Mouse (Mus musculus) kidney, postnatal 4 days (tissue): ENCODE results near the gene Gpr155.

ENCODE experiments used
- DNase-seq, 2 experiments: peaks; one replicate each; pipeline ENCODE4 v3.0.0; 2021; ENCODE audit warnings: mixed read lengths in 2 of 2

Gpr155 gene

DNA sequence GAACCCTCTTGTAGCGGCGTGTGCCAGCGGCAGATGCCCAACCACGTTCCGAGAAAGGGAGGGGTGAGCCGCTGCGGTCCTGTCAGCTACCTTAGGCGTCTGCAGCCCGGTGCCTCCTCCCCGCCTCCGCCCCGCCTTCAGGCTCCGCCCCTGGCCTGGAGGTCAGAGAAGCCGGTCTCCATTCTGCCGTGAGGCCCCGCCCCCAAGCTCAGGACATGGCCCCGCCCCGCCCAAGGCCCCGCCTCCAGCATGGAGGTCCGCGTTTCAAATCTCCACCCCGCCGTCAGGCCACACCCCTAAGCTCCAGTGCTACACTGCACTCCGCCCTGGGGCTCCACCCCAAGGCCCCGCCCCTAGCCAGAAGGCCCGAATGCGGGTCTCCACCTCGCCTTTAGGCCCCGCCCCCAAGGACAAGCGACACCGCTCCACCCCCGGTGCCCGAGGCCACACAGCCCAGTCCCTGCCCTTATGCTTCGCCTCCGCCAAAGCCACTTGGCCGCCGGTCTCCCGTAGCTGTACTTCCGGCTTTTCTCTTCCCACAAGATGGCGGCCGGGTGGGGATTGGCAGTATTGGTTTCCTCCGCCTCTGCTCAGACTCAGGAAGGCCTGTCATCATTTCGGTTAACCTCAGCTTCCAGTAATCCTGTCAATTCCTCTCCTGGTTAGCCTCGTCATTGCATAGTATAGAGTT is at the start of gene Gpr155:
Gpr155 (minus strand) TSS at position 217 of the 691 bp plus-strand sequence.
- DNase-seq: peak; percentile 100

DNA sequence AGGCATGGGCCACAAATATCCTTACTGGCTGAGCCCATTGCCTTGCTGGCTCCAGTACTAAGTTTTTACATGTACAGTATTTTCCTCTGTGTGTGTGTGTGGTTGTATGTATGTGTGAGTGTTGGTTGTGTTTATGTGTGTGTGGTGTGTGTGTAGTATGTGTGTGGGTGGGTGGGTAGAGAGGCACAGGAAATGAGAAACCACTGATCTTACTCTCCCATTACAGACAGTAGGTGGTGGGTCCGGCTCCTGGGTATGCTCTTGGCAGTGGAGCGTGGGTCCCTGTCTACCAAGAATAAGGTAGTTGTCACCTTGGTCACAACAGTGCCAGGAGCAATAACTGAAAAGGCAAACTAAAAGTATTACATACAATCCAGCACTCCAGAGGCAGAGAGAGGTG is 49.5 kb upstream of the Gpr155 start:
- no peak for DNase-seq

DNA sequence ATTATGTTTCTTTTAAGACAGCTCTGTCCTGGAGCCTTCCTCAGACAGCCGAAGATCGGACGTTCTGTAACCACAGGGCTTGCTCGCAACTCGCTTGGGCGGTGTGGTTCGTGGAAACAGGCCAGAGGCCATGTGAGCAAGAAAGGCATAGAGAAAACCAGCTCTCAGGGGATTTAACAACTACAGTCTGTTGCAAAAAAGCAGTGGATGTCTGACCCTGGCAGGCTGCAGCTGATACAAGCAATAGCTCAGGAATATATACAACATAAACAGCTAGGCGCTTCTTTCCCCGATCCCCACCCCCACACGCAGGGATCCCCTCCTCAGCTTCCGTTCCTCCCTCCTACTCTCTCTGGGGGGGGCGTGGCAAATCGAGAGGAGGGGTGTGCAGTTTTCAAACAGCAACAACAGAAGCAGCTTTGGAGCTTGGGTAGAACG is 45.6 kb upstream of the Gpr155 start:
- DNase-seq: peak; percentile 42 to 51

DNA sequence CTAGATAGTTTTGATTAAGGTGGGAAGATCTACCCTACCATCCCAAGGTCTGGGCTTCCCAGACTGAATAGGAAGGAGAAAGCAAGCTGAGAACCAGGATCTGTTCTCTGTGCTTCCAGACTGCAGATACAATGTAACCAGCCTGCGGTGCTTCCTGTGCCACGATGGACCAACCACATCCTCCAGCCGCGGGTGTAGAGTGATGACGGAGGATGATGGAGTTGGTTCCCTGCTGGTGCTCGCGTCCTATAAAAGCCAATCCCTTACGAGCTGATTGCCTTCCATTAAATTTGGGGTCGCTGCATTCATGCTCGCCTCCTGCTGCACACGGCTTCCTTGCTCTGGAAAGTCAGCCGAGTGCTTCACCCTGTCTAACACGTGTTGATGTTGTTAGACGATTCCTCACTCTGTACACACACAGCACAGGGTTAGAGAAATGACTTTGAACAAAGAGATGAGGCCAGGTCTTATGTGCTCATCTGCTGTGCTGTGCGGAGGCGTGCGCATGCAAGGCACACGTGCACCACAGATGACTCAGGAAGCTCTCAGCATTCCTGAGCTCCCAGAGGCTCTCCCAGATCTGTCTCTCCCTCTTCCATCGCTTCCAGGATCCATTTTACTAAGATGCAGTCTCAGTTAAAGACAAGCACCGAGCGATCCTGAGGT is 42.6 kb upstream of the Gpr155 start:
- DNase-seq: no peak

DNA sequence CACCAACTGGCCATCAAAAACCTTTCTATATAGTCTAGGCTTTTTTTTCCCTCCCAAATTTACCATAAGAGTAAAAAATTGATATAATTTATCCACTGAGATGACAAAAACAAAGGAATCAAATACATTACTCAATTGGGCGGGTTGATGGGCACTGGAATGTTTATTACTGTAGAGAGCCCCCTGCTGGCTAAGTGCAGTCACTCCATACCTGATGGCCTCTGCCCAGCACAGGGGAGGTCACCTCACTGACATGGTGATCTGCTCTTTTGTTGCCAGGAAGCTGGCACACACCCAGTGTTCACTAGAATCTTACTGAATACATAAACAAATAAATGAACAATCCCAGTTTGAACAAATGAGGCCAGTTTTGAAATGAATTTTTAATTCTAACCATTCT is 40.9 kb upstream of the Gpr155 start:
- peak; percentile 50 to 61 for DNase-seq

DNA sequence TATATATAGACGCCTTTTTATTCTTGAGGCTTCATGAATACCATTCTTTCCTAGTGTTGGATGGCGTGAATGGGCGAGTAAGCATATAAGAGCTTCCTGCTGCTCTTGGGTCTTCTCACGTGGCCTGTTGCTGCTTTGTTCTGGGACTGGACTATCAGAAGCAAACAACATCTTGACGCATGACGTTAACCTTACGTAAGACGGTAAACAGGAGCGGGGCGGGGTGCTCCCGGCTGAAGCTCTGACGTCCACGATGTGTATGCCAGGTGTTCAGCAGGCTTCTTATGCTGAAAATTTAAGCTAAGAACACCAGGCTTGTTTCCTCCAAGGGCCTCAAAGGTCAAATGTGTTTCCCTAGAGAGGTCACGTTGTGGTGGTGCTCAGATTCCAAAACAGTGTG is 39.5 kb upstream of the Gpr155 start:
- no peak for DNase-seq

DNA sequence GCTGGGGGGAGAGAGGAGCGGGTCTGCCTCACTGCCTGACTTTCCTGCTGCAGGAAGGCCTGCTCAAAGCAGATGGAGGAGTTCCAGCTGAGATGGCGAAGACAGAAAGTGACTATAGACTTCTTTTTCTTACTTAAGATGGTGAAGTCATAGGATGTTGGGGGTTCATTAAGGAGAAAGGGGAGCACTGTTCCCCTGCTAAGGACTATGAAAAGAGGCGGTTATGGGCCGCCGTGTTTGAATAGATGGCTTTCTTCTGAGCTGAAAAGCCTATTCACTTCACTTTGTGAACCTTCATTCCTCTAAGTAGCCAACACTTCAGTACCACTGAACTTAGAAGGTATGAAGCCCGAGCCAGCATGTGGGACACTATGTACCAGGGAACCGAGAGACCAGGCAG is 33.4 kb upstream of the Gpr155 start:
- no peak for DNase-seq

DNA sequence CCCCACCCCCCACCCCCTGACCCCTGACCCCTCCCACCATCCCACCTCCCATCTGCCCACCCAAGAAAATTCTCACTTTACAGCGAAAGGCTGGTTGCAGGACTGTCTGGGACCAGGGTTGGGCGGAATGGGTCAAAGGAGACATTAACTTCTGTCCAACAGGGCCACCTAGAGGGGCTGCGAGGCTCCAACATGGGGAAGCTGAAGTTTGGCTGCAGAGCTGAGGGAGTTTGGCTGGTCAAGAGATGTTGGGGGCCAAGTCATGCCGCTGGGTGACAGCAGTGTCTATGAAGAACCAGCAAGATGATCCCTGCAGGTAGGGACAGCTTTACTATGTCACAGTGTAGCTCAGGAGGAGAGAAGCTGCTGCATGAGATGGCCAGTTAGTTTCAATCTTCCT is 32.9 kb upstream of the Gpr155 start:
- DNase-seq: peak; percentile 60 to 68

DNA sequence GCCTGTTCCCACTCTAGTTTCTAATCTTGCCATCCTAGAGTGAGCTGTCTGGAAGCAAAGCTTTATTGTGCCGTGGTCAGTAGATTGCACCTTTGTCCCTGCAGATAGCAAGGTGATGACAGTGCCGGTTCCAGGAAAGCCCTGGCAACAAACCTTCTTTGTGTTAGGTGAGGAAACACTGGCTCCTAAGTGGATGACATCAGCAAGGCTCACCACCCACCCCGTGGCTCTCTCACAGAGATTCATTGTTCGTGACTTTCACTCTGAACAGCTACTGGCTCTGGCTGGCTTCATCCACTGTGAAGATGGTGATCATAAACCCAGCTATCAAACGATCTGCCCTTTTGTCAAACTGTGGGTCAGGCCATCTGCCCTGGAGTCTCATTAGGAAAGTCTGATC is 29.5 kb upstream of the Gpr155 start:
- DNase-seq: no peak

DNA sequence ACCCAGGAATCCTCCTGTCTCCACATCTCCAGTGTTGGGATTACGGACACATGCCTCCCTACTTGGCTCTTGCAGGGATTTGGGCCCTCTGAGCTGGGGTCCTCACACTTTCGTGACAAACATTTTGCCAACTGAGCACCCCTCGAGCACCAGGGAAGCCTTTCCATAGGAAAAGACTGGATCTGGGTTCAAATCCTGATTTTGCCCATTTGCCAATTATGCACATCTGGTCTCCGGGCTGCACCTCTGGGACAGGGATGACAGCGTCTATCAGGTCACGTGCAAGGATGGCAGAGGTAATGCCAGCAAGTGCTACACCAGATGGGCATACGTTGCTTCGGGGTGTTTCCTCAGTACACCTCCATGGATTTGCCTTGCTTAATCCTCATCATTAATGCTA is 23.7 kb upstream of the Gpr155 start:
- no peak for DNase-seq

DNA sequence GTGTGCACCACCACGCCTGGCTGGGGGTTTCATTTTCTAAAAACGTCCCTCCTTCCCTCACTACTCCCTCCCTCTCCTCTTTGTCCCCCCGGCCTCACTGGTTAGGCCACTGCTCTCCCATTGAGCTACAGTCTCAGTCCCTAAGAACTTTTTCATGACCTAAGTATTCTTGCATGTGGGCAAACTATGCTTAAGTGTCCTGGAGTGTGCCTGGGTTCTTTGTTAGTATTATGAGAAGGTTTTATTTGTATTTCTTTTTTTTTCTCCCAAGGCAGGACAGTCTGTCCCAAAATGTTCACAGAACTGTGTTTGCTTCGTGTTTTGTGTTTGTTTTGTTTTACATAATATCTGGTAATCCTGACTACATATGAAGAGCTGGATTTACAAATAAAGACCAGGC is 21.3 kb upstream of the Gpr155 start:
- DNase-seq: no peak

DNA sequence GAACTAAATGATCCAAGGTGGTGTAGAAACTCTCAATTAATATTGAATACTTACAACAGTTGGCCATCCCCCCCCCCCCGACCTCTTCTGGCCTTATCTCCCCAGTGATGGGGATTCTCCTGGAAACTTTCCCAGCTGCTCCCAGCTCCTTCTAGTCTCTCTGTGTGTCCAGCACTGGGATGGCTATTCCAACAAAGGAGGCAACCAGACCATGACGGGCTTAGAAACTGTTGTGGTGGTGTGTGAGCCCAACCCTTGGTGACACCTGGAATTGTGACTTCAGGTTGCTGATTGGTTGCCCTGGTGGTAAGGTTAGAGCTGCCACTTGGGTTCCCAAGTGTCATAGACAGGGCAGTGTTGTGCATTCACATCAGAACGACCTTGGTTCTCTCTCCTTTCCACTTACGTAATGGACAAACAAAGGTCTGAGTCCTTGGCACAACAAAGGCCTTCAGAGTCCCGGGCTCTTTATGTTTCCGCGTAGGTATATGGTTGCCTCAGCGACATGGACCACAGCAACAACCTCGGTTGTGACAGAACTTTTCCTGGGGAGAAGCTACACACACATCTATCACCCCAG is 20.1 kb upstream of the Gpr155 start:
- no peak for DNase-seq

DNA sequence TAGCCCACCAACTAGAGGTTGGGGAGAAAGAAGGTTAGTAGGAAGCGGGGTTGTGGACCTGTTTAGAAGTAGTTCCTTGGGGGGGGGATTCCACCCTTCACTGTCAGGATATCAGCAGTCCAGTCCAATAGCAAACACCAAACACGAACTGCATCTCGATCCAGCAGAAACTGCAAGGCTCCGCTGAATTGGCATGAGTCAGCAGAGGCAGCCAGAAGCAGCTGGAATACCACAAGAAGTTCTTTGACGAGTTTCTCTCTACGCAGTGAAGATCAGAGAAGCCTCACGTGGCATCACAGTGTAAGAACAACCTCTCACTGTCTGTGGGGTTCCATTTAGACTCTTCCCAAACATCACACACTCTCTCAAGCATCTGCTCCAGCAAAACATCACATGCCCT is 18.6 kb upstream of the Gpr155 start:
- no peak for DNase-seq

DNA sequence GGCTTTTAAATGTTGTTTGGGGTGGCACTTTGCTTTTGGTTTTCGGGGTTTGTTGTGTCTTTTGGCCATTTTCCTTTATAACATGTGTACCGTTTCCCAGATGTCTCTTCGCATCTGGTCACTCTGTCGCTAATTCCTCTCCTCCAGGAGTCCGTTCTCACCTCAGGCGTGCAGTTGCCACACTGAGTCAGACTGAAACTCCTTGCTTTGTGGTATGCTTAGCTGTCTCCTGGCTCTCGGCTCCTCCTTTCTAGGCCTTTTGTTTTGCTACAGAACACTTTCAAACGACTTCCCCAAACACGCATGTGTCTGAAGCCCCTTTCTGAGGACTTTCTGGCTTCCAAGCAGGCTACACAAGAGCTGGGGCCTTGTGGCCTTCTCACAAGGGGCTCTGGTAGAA is 18.1 kb upstream of the Gpr155 start:
- DNase-seq: no peak

DNA sequence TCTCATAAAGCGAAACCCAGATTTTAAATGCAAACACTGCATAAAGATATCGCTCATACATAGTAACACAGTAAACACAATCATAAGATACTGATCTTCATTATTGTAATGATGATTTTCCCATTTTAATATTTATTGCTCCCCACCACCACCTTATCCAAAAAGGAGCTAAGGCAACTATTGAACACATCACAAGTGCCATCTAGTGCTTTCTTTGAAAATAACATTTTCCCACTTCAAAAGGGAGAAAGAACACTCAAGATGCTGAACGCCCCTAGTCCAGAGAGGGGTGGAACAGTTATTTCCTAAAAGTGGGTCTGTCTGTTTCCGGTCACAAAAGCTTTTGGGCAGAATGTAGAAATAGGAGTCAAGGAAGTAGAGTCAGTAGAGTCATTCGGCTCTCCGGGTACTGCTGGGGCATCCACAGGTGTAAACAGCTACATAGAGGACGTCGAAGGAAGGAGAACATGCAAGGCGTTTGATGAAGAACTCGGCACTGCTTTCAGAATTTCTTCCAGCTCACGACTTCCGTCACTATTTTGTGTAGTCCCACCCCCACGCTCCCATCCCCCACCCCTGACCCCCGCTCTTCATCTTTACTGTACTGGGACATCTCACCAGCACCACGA is 17.1 kb upstream of the Gpr155 start:
- no peak for DNase-seq

DNA sequence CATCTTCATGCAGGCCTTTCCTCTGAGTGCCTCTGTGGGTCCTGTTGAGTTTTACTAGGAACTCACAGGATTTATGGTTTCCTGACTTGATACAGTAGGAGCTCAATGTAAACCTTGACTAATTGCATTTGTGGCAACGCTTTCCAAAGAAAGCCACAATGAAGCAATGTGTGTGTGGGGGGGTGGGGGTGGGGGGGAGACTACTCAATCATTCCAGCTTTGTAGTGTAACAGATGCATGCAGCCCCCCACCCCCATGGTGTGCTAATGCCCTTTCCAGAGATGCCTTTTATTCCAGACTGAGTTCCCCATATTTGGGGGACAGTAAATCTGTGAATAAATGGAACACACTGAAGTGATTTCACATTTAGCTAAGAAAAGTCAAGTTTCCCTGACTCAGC is 15.3 kb upstream of the Gpr155 start:
- DNase-seq: no peak

DNA sequence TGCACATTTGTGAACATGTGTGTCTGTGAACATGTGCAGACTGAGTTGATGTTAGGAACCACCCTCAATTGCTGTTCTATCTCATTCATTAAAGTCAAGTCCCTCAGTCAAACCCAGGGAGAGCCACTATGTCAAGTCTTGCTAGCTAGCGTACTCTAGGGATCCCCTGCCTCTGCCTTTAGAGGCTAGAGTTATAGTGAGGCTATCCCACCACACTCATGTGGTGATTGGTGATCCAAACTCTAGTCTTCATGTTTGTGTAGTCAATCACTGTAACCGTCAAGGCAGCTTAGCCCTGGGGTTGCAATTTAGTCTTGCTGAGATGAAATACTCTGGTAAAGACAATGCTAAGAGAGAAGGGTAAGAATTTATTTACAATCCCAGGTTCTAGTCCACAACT is 11.1 kb upstream of the Gpr155 start:
- no peak for DNase-seq

DNA sequence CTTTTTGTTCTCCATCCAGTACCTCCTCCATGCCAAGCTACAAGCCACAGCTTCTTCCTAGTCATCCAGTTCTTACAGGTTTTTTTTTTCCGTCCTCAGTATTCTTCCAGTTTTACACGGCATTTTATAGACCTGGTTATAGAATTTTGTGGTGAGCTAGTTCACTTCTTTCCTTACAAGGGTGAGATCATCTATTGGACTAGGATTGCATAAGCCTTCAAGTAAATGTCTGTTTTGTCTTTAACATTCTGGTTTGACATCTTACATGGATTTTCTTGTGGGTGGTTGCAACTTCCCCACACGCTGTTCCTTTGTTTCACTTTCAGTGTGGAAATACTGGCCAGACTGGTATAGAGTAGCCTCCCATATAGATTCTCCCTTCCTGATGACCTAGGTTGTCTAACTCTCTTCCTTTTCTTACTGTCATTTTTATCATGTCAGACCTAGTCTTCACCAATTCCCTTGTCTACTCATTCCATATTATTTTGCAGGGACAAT is 10.5 kb upstream of the Gpr155 start:
- DNase-seq: no peak

DNA sequence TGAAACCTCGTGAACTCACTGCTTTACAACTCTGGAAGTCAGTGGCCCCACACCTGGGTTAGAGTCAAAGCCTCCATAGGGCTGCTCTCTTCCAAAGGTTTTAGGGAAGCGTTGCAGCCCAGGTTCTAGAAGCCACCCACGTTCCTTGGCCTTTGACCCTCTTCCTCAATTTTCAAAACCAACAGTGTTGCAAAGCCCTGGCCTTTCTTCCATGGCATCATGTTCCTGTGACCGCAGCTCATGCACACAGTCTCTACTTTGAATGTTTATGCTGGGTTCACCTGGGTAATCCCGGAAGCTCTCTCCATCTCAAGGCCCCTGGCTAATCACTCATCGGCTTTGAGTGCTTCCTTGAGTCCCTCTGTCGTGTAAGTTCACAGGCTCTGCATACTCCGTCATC is 9.1 kb upstream of the Gpr155 start:
- no peak for DNase-seq

DNA sequence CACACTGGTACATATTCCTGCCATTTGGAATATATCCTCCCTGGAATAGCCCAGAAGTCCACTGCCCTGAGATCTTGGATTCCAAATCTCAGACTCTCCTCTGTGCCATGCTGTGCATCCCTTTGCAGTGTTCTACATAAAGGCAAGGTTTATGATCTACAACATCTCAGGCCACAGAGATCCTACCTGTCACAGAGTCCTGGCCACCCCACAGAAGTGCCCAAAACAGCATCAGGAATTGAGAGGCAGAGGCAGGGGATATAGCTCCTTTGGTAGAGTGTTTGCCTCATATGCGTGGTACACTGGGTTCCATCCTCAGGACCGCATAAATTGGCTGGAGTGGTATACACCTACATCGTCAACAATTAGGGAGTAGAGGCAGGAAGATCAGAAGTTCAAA is 8.1 kb upstream of the Gpr155 start:
- DNase-seq: no peak

DNA sequence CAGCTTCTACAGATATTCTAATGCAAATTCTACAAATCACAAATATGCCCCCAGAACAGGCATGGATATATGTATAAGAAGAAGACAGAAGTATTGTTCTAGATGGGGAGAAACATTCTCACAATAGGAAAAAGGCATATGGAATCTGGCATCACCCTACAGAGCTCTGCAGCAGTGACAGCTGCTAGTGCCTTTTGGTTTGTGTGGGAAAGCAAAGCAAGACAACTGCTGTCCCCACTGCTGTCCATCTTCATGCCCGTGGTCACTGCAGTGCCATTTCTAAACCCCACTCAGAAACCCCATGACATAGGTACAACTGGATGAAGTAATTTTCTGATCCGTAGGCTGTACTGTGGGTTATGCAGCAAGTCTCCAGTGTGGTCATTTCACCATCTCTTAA is 6.4 kb upstream of the Gpr155 start:
- DNase-seq: no peak

DNA sequence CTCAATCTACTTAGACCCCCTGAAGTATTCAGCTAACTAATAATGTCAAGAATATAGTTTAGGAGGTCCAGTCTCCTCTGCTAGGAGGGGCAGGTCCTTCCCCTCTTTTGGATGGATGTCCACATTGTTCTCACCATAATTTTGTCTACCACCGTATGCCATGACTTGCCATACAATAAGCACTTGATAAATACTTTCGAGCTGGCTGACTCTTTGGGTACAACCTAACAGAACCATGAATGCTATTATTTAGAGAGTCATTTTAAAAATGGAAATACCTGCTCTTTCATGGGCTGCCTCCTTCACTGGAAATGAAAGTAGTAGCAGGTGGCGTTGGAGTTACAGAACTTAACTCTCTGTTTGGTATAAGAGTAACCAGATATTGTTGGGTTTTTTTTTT is 3.6 kb upstream of the Gpr155 start:
- no peak for DNase-seq

DNA sequence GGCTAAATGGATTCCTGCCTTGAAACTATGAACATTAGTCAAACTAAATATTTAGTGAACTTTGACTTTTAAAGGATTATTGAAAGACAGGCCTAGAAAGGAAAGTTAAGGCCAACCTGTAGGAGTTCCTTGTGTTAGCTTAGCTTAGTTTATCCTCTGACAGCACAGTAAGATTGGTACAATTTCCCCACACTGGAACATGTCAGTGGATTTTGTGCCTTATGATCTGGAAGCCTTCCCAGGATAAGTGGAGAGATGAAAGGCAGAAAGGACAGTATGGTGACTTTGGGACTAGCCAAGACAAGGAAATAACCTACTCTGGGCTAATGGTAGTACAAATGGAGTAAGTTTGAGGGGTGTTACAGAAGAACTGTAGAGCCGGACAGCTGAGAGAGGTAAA is 1.4 kb upstream of the Gpr155 start:
- no peak for DNase-seq
